Comparison of ENCODE assay signal across 27 mouse cellular contexts in the genomic region with DNA sequence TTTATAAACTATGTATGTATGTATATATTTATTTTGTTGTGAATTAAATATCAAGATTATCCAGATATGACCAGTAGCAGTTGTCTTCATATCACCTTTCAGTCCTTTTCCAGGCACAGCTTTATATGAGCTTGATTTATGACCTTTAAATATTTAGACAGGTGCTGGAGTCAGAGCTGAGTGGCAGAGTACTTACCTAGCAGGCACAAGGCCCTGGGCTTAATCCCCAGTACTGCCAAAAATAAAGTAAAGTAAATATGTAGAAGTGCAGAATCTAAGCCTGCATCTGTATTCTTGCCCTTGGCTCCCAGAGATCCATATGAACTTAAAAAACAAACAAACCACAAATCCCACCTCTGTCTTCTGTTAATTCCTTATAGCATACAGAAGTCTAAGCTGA. TPM values are rescaled to one million over a fixed set of nuclear protein-coding genes. Genes with fewer than 3 reads are reported as not detected.
DNase-seq lines count a peak whose midpoint lies in the region; ATAC-seq and TF ChIP-seq lines count a peak whose summit lies in the region.
"Had no signal": no experiment of that assay in that cellular context is flagged by ENCODE, and none has a peak within 500 bp of the region (broad histone marks: within the 10 kb centered on the region; RNA-seq: fewer than 3 reads in every experiment).

No protein-coding gene starts in this region.

- peak overlapping the region; percentile 38; the same call in 1 of the 2 replicates for H3K27ac ChIP-seq in gastrocnemius, adult 2 months
- no peak overlapping the region for H3K27ac ChIP-seq in lung, postnatal 0 days (ENCODE audit: low read length)
- H3K27ac ChIP-seq in stomach, embryonic 15.5 days, result no peak overlapping the region
- H3K27ac ChIP-seq in stomach, postnatal 0 days (replicated peaks), result no peak overlapping the region
- H3K27ac ChIP-seq in stomach, embryonic 16.5 days (ENCODE audit: low read length), result no peak overlapping the region
- no peak overlapping the region for H3K27ac ChIP-seq in midbrain, embryonic 13.5 days
- H3K27ac ChIP-seq: embryonic facial prominence, embryonic 10.5 days; embryonic facial prominence, embryonic 12.5 days; forebrain, embryonic 10.5 days; forebrain, embryonic 12.5 days had no signal

- H3K4me1 ChIP-seq in lung, postnatal 0 days (ENCODE audit: insufficient read depth, low read depth, low read length), result no peaks in the 10 kb centered on the region
- no peaks in the 10 kb centered on the region for H3K4me1 ChIP-seq in stomach, embryonic 15.5 days
- no peaks in the 10 kb centered on the region for H3K4me1 ChIP-seq in stomach, postnatal 0 days (replicated peaks; ENCODE audit: control insufficient read depth, insufficient read depth)
- H3K4me1 ChIP-seq in stomach, embryonic 16.5 days (ENCODE audit: control insufficient read depth, insufficient read depth, low read length), result no peaks in the 10 kb centered on the region
- H3K4me1 ChIP-seq in midbrain, embryonic 13.5 days (replicated peaks), result no peaks in the 10 kb centered on the region
- H3K4me1 ChIP-seq: embryonic facial prominence, embryonic 10.5 days; embryonic facial prominence, embryonic 12.5 days; forebrain, embryonic 10.5 days; forebrain, embryonic 12.5 days had no signal

- H3K27me3 ChIP-seq in lung, postnatal 0 days (replicated peaks; ENCODE audit: insufficient read depth, low read length), result no peaks in the 10 kb centered on the region
- no peaks in the 10 kb centered on the region for H3K27me3 ChIP-seq in stomach, embryonic 15.5 days (replicated peaks)
- no peaks in the 10 kb centered on the region for H3K27me3 ChIP-seq in stomach, postnatal 0 days (ENCODE audit: control insufficient read depth, insufficient read depth, low read length)
- H3K27me3 ChIP-seq in stomach, embryonic 16.5 days (ENCODE audit: control insufficient read depth, insufficient read depth, low read length), result no peaks in the 10 kb centered on the region
- H3K27me3 ChIP-seq in midbrain, embryonic 13.5 days, result no peaks in the 10 kb centered on the region
- H3K27me3 ChIP-seq: CH12.LX; embryonic facial prominence, embryonic 12.5 days; forebrain, embryonic 12.5 days; Patski had no signal

- no peaks in the 10 kb centered on the region for H3K36me3 ChIP-seq in lung, postnatal 0 days (ENCODE audit: insufficient read depth, low read length)
- no peaks in the 10 kb centered on the region for H3K36me3 ChIP-seq in stomach, embryonic 15.5 days
- H3K36me3 ChIP-seq in stomach, postnatal 0 days (ENCODE audit: control insufficient read depth, insufficient read depth, low read length), result no peaks in the 10 kb centered on the region
- H3K36me3 ChIP-seq in stomach, embryonic 16.5 days (ENCODE audit: control insufficient read depth, insufficient read depth, low read length), result no peaks in the 10 kb centered on the region
- H3K36me3 ChIP-seq in midbrain, embryonic 13.5 days, result no peaks in the 10 kb centered on the region
- H3K36me3 ChIP-seq: embryonic facial prominence, embryonic 10.5 days; embryonic facial prominence, embryonic 12.5 days; forebrain, embryonic 10.5 days; forebrain, embryonic 12.5 days; G1E had no signal

- no peaks in the 10 kb centered on the region for H3K9me3 ChIP-seq in lung, postnatal 0 days (ENCODE audit: low read length)
- no peaks in the 10 kb centered on the region for H3K9me3 ChIP-seq in stomach, embryonic 15.5 days
- no peaks in the 10 kb centered on the region for H3K9me3 ChIP-seq in stomach, postnatal 0 days (ENCODE audit: control insufficient read depth, low read length)
- H3K9me3 ChIP-seq in stomach, embryonic 16.5 days (replicated peaks; ENCODE audit: control insufficient read depth, low read length), result no peaks in the 10 kb centered on the region
- no peaks in the 10 kb centered on the region for H3K9me3 ChIP-seq in midbrain, embryonic 13.5 days
- H3K9me3 ChIP-seq: embryonic facial prominence, embryonic 10.5 days; embryonic facial prominence, embryonic 12.5 days; forebrain, embryonic 10.5 days; forebrain, embryonic 12.5 days; G1E had no signal

- TF ChIP-seq CTCF in gastrocnemius, adult 2 months (IDR thresholded peaks at IDR 0.05), result no peak
- TF ChIP-seq CTCF in lung, postnatal 0 days (IDR thresholded peaks at IDR 0.05), result no peak
- TF ChIP-seq CTCF in stomach, postnatal 0 days (IDR thresholded peaks at IDR 0.05; ENCODE audit: low read depth), result no peak

- no peak for TF ChIP-seq EP300 in lung, postnatal 0 days (IDR thresholded peaks at IDR 0.05)
- TF ChIP-seq EP300 in stomach, postnatal 0 days (optimal IDR thresholded peaks at IDR 0.05), result no peak

- no peak overlapping the region for H3K9ac ChIP-seq in lung, postnatal 0 days (replicated peaks; ENCODE audit: low read depth)
- no peak overlapping the region for H3K9ac ChIP-seq in stomach, embryonic 15.5 days
- no peak overlapping the region for H3K9ac ChIP-seq in stomach, postnatal 0 days (ENCODE audit: low read length)
- H3K9ac ChIP-seq in stomach, embryonic 16.5 days (ENCODE audit: low read length), result no peak overlapping the region
- H3K9ac ChIP-seq in midbrain, embryonic 13.5 days (replicated peaks), result no peak overlapping the region
- H3K9ac ChIP-seq: embryonic facial prominence, embryonic 12.5 days; forebrain, embryonic 12.5 days had no signal

- no peak overlapping the region for H3K4me3 ChIP-seq in gastrocnemius, adult 2 months
- no peak overlapping the region for H3K4me3 ChIP-seq in lung, postnatal 0 days (ENCODE audit: low read depth, low read length)
- no peak overlapping the region for H3K4me3 ChIP-seq in stomach, embryonic 15.5 days (replicated peaks)
- no peak overlapping the region for H3K4me3 ChIP-seq in stomach, postnatal 0 days (ENCODE audit: low read depth, low read length)
- H3K4me3 ChIP-seq in stomach, embryonic 16.5 days (replicated peaks; ENCODE audit: low read length), result no peak overlapping the region
- H3K4me3 ChIP-seq in midbrain, embryonic 13.5 days (replicated peaks), result no peak overlapping the region
- H3K4me3 ChIP-seq: embryonic facial prominence, embryonic 10.5 days; embryonic facial prominence, embryonic 12.5 days; forebrain, embryonic 10.5 days; forebrain, embryonic 12.5 days had no signal

- no peak for DNase-seq in gastrocnemius, adult 2 months
- no peak for DNase-seq in gastrocnemius, postnatal 4 days (ENCODE audit: low spot score in 2 of 2)
- peak; percentile 29 for DNase-seq in lung, postnatal 0 days (ENCODE audit: low spot score)
- DNase-seq in lung, postnatal 25 days (ENCODE audit: low spot score), result no peak
- no peak for DNase-seq in stomach, postnatal 0 days (ENCODE audit: low spot score)
- DNase-seq: adrenal gland, adult 8-10 months; adrenal gland, postnatal 14 days; adrenal gland, postnatal 36 days; B cell, adult 2 months; cerebellum, adult 11-12 months; cerebellum, adult 2 months; cerebellum, adult 9-10 months; cerebellum, postnatal 10 days; cerebellum, postnatal 25 days had no signal

- H3K4me2 ChIP-seq in lung, postnatal 0 days (replicated peaks; ENCODE audit: low read depth, low read length), result no peak overlapping the region
- no peak overlapping the region for H3K4me2 ChIP-seq in stomach, embryonic 15.5 days
- no peak overlapping the region for H3K4me2 ChIP-seq in stomach, postnatal 0 days (replicated peaks; ENCODE audit: low read depth)
- H3K4me2 ChIP-seq in stomach, embryonic 16.5 days (ENCODE audit: low read depth, low read length), result no peak overlapping the region
- no peak overlapping the region for H3K4me2 ChIP-seq in midbrain, embryonic 13.5 days (replicated peaks)
- H3K4me2 ChIP-seq: embryonic facial prominence, embryonic 12.5 days; forebrain, embryonic 12.5 days had no signal

- ATAC-seq in lung, postnatal 0 days, result no peak
- peak; percentile 76; the same call in 1 of the 2 replicates for ATAC-seq in stomach, embryonic 15.5 days (ENCODE audit: insufficient read depth, low FRiP score, low read depth)
- no peak for ATAC-seq in stomach, postnatal 0 days (ENCODE audit: low FRiP score, low TSS enrichment)
- peak; percentile 71 for ATAC-seq in stomach, embryonic 16.5 days (ENCODE audit: insufficient read depth, low FRiP score)
- no peak for ATAC-seq in midbrain, embryonic 13.5 days
- ATAC-seq: activated CD4-positive, CD25-positive, alpha-beta regulatory T cell, adult 4 months; CD4-positive, CD25-positive, alpha-beta regulatory T cell, adult 4 months; forebrain, embryonic 14.5 days; Patski had no signal

- intact Hi-C loops in gastrocnemius, adult 2 months (cut with DNase I), result no loop called here

RNA-seq across cellular contexts. Expression of a gene that starts 12.4 kb away (rescaled TPM):
- 1 to 10 TPM; 2.8 to 5.9 TPM for total RNA-seq in gastrocnemius, adult 2 months (2021)
- 1 to 10 TPM; 7.5 to 9.3 TPM for total RNA-seq in gastrocnemius, postnatal 4 days (2021)
- 25.9 and 26.8 TPM in 2 replicates for polyA plus RNA-seq in lung, postnatal 0 days (2015; fragmentation: Nextera tagmentation; extraction: Ambion mirVana)
- polyA plus RNA-seq in stomach, embryonic 15.5 days (2015; fragmentation: Nextera tagmentation; extraction: Ambion mirVana), result 44.0 and 46.9 TPM in 2 replicates
- 22.2 and 23.5 TPM in 2 replicates for polyA plus RNA-seq in stomach, postnatal 0 days (2015; fragmentation: Nextera tagmentation; extraction: Ambion mirVana)
- polyA plus RNA-seq in stomach, embryonic 16.5 days (2015; fragmentation: Nextera tagmentation; extraction: Ambion mirVana), result 41.4 and 44.7 TPM in 2 replicates
- 80.1 and 82.0 TPM in 2 replicates for polyA plus RNA-seq in midbrain, embryonic 13.5 days (2015; fragmentation: Nextera tagmentation; extraction: Ambion mirVana)

RNA-seq across cellular contexts. Expression of a gene that starts 16.6 kb away (rescaled TPM):
- total RNA-seq in gastrocnemius, adult 2 months (2021), result 1 to 10 TPM; 3.1 to 4.1 TPM
- total RNA-seq in gastrocnemius, postnatal 4 days (2021), result 10 to 100 TPM; 14.8 to 15.8 TPM
- 12.0 and 13.2 TPM in 2 replicates for polyA plus RNA-seq in lung, postnatal 0 days (2015; fragmentation: Nextera tagmentation; extraction: Ambion mirVana)
- polyA plus RNA-seq in stomach, embryonic 15.5 days (2015; fragmentation: Nextera tagmentation; extraction: Ambion mirVana), result 7.3 and 8.6 TPM in 2 replicates
- 3.0 and 3.5 TPM in 2 replicates for polyA plus RNA-seq in stomach, postnatal 0 days (2015; fragmentation: Nextera tagmentation; extraction: Ambion mirVana)
- 4.1 and 4.9 TPM in 2 replicates for polyA plus RNA-seq in stomach, embryonic 16.5 days (2015; fragmentation: Nextera tagmentation; extraction: Ambion mirVana)
- 13.7 and 14.3 TPM in 2 replicates for polyA plus RNA-seq in midbrain, embryonic 13.5 days (2015; fragmentation: Nextera tagmentation; extraction: Ambion mirVana)

Comparison
In these comparisons a context has a peak if more than half of its experiments do, and no peak if none do; other contexts are left out.
1. ATAC-seq: peak in stomach, embryonic 15.5 days (single experiment) and stomach, embryonic 16.5 days (single experiment); none in lung, postnatal 0 days (single experiment), stomach, postnatal 0 days (single experiment) and midbrain, embryonic 13.5 days (single experiment).